In genomic region chr9:86981551-86981950, GRCm38 (mm10) we compare ENCODE assay signal across 16 mouse cellular contexts. TPM values are rescaled to one million over a fixed set of nuclear protein-coding genes. Genes with fewer than 3 reads are reported as not detected.
DNase-seq lines count a peak whose midpoint lies in the region; ATAC-seq lines count a peak whose summit lies in the region.
"Had no signal": no experiment of that assay in that cellular context is flagged by ENCODE, and none has a peak within 500 bp of the region (broad histone marks: within the 10 kb centered on the region; RNA-seq: fewer than 3 reads in every experiment).

No protein-coding gene starts in this region.

- no peaks in the 10 kb centered on the region for H3K27me3 ChIP-seq in intestine, embryonic 15.5 days (replicated peaks)
- H3K27me3 ChIP-seq in intestine, embryonic 16.5 days (replicated peaks; ENCODE audit: control insufficient read depth, insufficient read depth, low read length): no peaks in the 10 kb centered on the region
- H3K27me3 ChIP-seq: heart, embryonic 12.5 days; hindbrain, embryonic 15.5 days; liver, embryonic 15.5 days; midbrain, embryonic 15.5 days had no signal

- H3K27ac ChIP-seq in intestine, embryonic 15.5 days: no peak overlapping the region
- no peak overlapping the region for H3K27ac ChIP-seq in intestine, embryonic 16.5 days (ENCODE audit: low read length)
- H3K27ac ChIP-seq: hindbrain, embryonic 15.5 days; liver, embryonic 15.5 days; midbrain, embryonic 15.5 days had no signal

- DNase-seq in A20 (ENCODE audit: low read depth, low spot score) (peak; percentile 4), ES-CJ7 (ENCODE audit: low read depth, low spot score) (peak; percentile 14)
- no peak for DNase-seq in layer of hippocampus, adult 11-12 months (ENCODE audit: low spot score)
- no peak for DNase-seq in yolk sac, embryonic 10.5 days (ENCODE audit: low spot score)
- DNase-seq: gastrocnemius, postnatal 10 days; kidney, postnatal 25 days had no signal

- H3K4me3 ChIP-seq in intestine, embryonic 15.5 days (replicated peaks): no peak overlapping the region
- no peak overlapping the region for H3K4me3 ChIP-seq in intestine, embryonic 16.5 days (ENCODE audit: low read length)
- H3K4me3 ChIP-seq: heart, embryonic 12.5 days; hindbrain, embryonic 15.5 days; liver, embryonic 15.5 days; midbrain, embryonic 15.5 days had no signal

- WGBS in intestine, embryonic 15.5 days: 15% methylated on average over 10 of the region's 10 CpGs
- 17% methylated on average over 10 of the region's 10 CpGs for WGBS in intestine, embryonic 16.5 days

- H3K9ac ChIP-seq in intestine, embryonic 15.5 days: no peak overlapping the region
- H3K9ac ChIP-seq in intestine, embryonic 16.5 days (ENCODE audit: low read depth, low read length): no peak overlapping the region
- H3K9ac ChIP-seq: heart, embryonic 12.5 days; hindbrain, embryonic 15.5 days; liver, embryonic 15.5 days; midbrain, embryonic 15.5 days had no signal

- no peak overlapping the region for H3K4me2 ChIP-seq in intestine, embryonic 15.5 days (replicated peaks)
- H3K4me2 ChIP-seq in intestine, embryonic 16.5 days (ENCODE audit: low read depth, low read length): no peak overlapping the region
- H3K4me2 ChIP-seq: heart, embryonic 12.5 days; hindbrain, embryonic 15.5 days; liver, embryonic 15.5 days; midbrain, embryonic 15.5 days had no signal

- peak; percentile 51; the same call in 1 of the 2 replicates for ATAC-seq in intestine, embryonic 15.5 days
- no peak; the same call in 1 of the 2 replicates for ATAC-seq in intestine, embryonic 16.5 days
- ATAC-seq in hematopoietic stem cell, adult 5-6 weeks (replicated peaks in 1 of 2; ENCODE audit: insufficient read depth in 1 of 2, low FRiP score in 2 of 2, low TSS enrichment in 1 of 2, low read depth in 1 of 2, poor library complexity in 2 of 2, severe bottlenecking in 2 of 2): peak; percentile 62 to 72

- no peaks in the 10 kb centered on the region for H3K4me1 ChIP-seq in intestine, embryonic 15.5 days (replicated peaks)
- no peaks in the 10 kb centered on the region for H3K4me1 ChIP-seq in intestine, embryonic 16.5 days (ENCODE audit: control insufficient read depth, insufficient read depth, low read length)
- H3K4me1 ChIP-seq: hindbrain, embryonic 15.5 days; liver, embryonic 15.5 days had no signal

- H3K9me3 ChIP-seq in intestine, embryonic 15.5 days: no peaks in the 10 kb centered on the region
- no peaks in the 10 kb centered on the region for H3K9me3 ChIP-seq in intestine, embryonic 16.5 days (ENCODE audit: control insufficient read depth, low read length)
- H3K9me3 ChIP-seq: heart, embryonic 12.5 days; hindbrain, embryonic 15.5 days; liver, embryonic 15.5 days; midbrain, embryonic 15.5 days had no signal

- no peaks in the 10 kb centered on the region for H3K36me3 ChIP-seq in intestine, embryonic 15.5 days
- no peaks in the 10 kb centered on the region for H3K36me3 ChIP-seq in intestine, embryonic 16.5 days (ENCODE audit: control insufficient read depth, insufficient read depth, low read length)
- H3K36me3 ChIP-seq: heart, embryonic 12.5 days; hindbrain, embryonic 15.5 days; liver, embryonic 15.5 days; midbrain, embryonic 15.5 days had no signal

RNA-seq across cellular contexts. Expression of gene Ripply2, which starts 33.8 kb away (rescaled TPM):
- polyA plus RNA-seq in intestine, embryonic 15.5 days (2015; fragmentation: Nextera tagmentation; extraction: Ambion mirVana): 0.33 and 0.35 TPM in 2 replicates
- 0.27 and 0.49 TPM in 2 replicates for polyA plus RNA-seq in intestine, embryonic 16.5 days (2015; fragmentation: Nextera tagmentation; extraction: Ambion mirVana)
- total RNA-seq in hematopoietic stem cell, adult 5-6 weeks (2017): not detected in 2 replicates
- total RNA-seq: ES-E14; gastrocnemius, postnatal 10 days had no signal
- polyA plus RNA-seq: liver, embryonic 15.5 days; small intestine, adult 2 months; testis, adult 2 months had no signal

RNA-seq across cellular contexts. Expression of gene Cyb5r4, which starts 40.3 kb away (rescaled TPM):
- polyA plus RNA-seq in intestine, embryonic 15.5 days (2015; fragmentation: Nextera tagmentation; extraction: Ambion mirVana): 59.0 and 61.5 TPM in 2 replicates
- polyA plus RNA-seq in intestine, embryonic 16.5 days (2015; fragmentation: Nextera tagmentation; extraction: Ambion mirVana): 56.4 and 57.6 TPM in 2 replicates
- 119 and 130 TPM in 2 replicates for total RNA-seq in hematopoietic stem cell, adult 5-6 weeks (2017)

Comparison
In these comparisons a context has a peak if more than half of its experiments do, and no peak if none do; other contexts are left out.
1. DNase-seq: peak in A20 (single experiment) and ES-CJ7 (single experiment); none in layer of hippocampus, adult 11-12 months (single experiment) and yolk sac, embryonic 10.5 days (single experiment).